Mouse (Mus musculus): Measurements from ENCODE around the gene 9930111J21Rik2.
"Not testable (repeated sequence)": the region's sequence is repeated elsewhere in the genome, so short reads cannot be mapped to it uniquely, and the experiment has no call there.

DNA sequence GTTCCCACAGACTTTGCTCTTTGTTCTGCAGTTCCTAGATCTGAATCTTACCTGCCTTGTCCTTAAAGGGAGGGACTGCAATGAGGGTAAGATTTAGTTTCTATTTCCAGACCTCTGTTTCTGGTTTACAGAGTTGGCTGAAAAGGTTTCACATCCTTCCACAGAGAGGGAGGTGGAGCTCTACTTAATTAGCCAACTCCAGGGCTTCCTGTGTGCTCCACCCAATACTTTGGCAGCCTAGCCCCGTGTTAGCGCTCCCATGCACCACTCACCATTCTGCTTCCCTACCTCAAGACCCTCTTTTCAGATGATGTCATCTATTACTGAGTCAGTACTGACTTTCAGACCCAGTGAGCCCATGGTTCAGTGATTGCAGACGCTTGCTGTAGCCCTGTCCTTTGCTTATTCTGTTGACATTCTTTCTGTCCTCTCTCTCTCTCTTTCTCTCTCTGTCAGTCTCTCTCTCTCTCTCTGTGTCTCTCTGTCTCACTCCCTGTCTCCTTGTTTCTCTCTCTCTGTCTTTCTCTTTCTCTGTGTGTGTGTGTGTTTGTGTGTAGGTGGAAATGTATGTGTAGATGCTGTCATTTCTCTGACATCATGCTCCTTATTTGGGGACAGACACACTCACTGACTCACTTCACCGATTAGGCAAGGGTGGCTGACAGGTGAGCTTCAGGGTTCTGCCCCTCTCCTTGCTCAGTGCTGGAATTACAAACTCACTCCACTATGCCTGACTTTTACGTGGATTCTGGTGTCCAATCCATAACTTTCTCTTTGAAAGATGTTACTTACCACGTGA, at the start of gene 9930111J21Rik2:
- TF ChIP-seq CTCF (IDR thresholded peaks at IDR 0.05; ENCODE audit: low read depth); EP300 (optimal IDR thresholded peaks at IDR 0.05): not testable (repeated sequence)

Measured in stomach, postnatal 0 days (tissue).